Mouse (Mus musculus) MEL (cell line): ENCODE measurements around the gene Larp7. TPM values are rescaled to one million over a fixed set of nuclear protein-coding genes. Genes with fewer than 3 reads are reported as not detected.

Source experiments
- DNase-seq: peaks from one replicate; pipeline ENCODE4 v3.0.0; 2011; ENCODE audit warnings: low read depth, low spot score
- H3K27ac ChIP-seq: 2 replicates; pipeline ENCODE4 v1.5.1; 2012; ENCODE audit warnings: low read depth, mild to moderate bottlenecking, control low read depth, low read length, moderate library complexity; ENCODE audit not compliant: control insufficient read depth
- H3K27me3 ChIP-seq, 2 experiments: fragments of 150-350 bp in 1 of 2; sonication (generic) in 1 of 2; 2 replicates each; pipeline ENCODE4 v1.6.1; 2012; ENCODE audit warnings: low read length in 2 of 2, mild to moderate bottlenecking in 2 of 2, improper control_type of control experiment in 1 of 2, moderate library complexity in 1 of 2; ENCODE audit not compliant: insufficient read depth in 2 of 2, control insufficient read depth in 1 of 2
- H3K36me3 ChIP-seq, 2 experiments: 2 replicates each; pipeline ENCODE4 v1.6.1; 2012 to 2014; ENCODE audit warnings: low read length in 2 of 2, improper control_type of control experiment in 1 of 2, inconsistent platforms in 1 of 2, mild to moderate bottlenecking in 1 of 2; ENCODE audit not compliant: insufficient read depth in 2 of 2, control insufficient read depth in 1 of 2
- H3K4me1 ChIP-seq, 2 experiments: fragments of 150-350 bp in 1 of 2; sonication (generic) in 1 of 2; 2 replicates each; pipeline ENCODE4 v1.6.1; 2012; ENCODE audit warnings: low read length in 2 of 2, improper control_type of control experiment in 1 of 2, mild to moderate bottlenecking in 1 of 2; ENCODE audit not compliant: insufficient read depth in 2 of 2, control insufficient read depth in 1 of 2
- H3K4me3 ChIP-seq, 2 experiments: fragments of 150-350 bp in 1 of 2; sonication (generic) in 1 of 2; 2 replicates each; pipeline ENCODE4 v1.5.1; 2012; ENCODE audit warnings: low read depth in 2 of 2, low read length in 2 of 2, mild to moderate bottlenecking in 2 of 2, moderate library complexity in 2 of 2, control low read depth in 1 of 2, improper control_type of control experiment in 1 of 2; ENCODE audit not compliant: control insufficient read depth in 1 of 2, insufficient read depth in 1 of 2
- H3K79me2 ChIP-seq: 2 replicates; pipeline ENCODE4 v1.6.1; 2012; ENCODE audit warnings: mild to moderate bottlenecking, low read length, moderate library complexity; ENCODE audit not compliant: control insufficient read depth, poor library complexity, insufficient read depth
- H3K9ac ChIP-seq: 2 replicates; pipeline ENCODE4 v1.6.1; 2012; ENCODE audit warnings: low read depth, mild to moderate bottlenecking, control low read depth, low read length, moderate library complexity; ENCODE audit not compliant: control insufficient read depth, poor library complexity, severe bottlenecking
- H3K9me3 ChIP-seq: fragments of 150-350 bp; sonication (generic); replicated peaks from 2 replicates; pipeline ENCODE4 v1.6.1; 2012; ENCODE audit warnings: mild to moderate bottlenecking, low read length, improper control_type of control experiment, moderate library complexity; ENCODE audit not compliant: insufficient read depth
- BHLHE40 ChIP-seq: IDR thresholded peaks from 2 replicates; pipeline ENCODE4 v1.6.1; 2012; ENCODE audit warnings: low read depth, mild to moderate bottlenecking, inconsistent platforms, low read length, improper control_type of control experiment, borderline replicate concordance
- CHD1 ChIP-seq: IDR thresholded peaks from 2 replicates; pipeline ENCODE4 v1.6.1; 2012; ENCODE audit warnings: low read depth, mild to moderate bottlenecking, inconsistent platforms, low read length, improper control_type of control experiment
- CHD2 ChIP-seq: IDR thresholded peaks from 2 replicates; pipeline ENCODE4 v1.6.1; 2011; ENCODE audit warnings: low read length, improper control_type of control experiment
- E2F4 ChIP-seq: IDR thresholded peaks from 2 replicates; pipeline ENCODE4 v1.6.1; 2011; ENCODE audit warnings: low read depth, low read length, improper control_type of control experiment, borderline replicate concordance
- ETS1 ChIP-seq: IDR thresholded peaks from 2 replicates; pipeline ENCODE4 v1.6.1; 2012; ENCODE audit warnings: low read depth, mild to moderate bottlenecking, inconsistent platforms, low read length, improper control_type of control experiment, moderate library complexity
- JUND ChIP-seq: IDR thresholded peaks from 2 replicates; pipeline ENCODE4 v1.6.1; 2011; ENCODE audit warnings: low read depth, mild to moderate bottlenecking, improper control_type of control experiment, low read length
- MAFK ChIP-seq: IDR thresholded peaks from 2 replicates; pipeline ENCODE4 v1.6.1; 2011; ENCODE audit warnings: low read depth, mild to moderate bottlenecking, low read length, improper control_type of control experiment, borderline replicate concordance
- MAZ ChIP-seq: IDR thresholded peaks from 2 replicates; pipeline ENCODE4 v1.6.1; 2012; ENCODE audit warnings: low read depth, mild to moderate bottlenecking, inconsistent platforms, low read length, improper control_type of control experiment
- MEF2A ChIP-seq: IDR thresholded peaks from 2 replicates; pipeline ENCODE4 v1.6.1; 2014; ENCODE audit warnings: low read depth, mild to moderate bottlenecking, inconsistent platforms, low read length, improper control_type of control experiment; ENCODE audit not compliant: poor library complexity, insufficient replicate concordance, severe bottlenecking; ENCODE audit errors: extremely low read depth
- MXI1 ChIP-seq: IDR thresholded peaks from 2 replicates; pipeline ENCODE4 v1.6.1; 2011; ENCODE audit warnings: mild to moderate bottlenecking, low read depth, low read length, improper control_type of control experiment
- MYB ChIP-seq: IDR thresholded peaks from 2 replicates; pipeline ENCODE4 v1.6.1; 2011; ENCODE audit warnings: mild to moderate bottlenecking, low read depth, low read length, improper control_type of control experiment
- MYC ChIP-seq: IDR thresholded peaks from 2 replicates; pipeline ENCODE4 v1.6.1; 2011; ENCODE audit warnings: low read depth, mild to moderate bottlenecking, low read length, improper control_type of control experiment, moderate library complexity
- NELFE ChIP-seq: IDR thresholded peaks from 2 replicates; pipeline ENCODE4 v1.6.1; 2011; ENCODE audit warnings: low read depth, low read length, improper control_type of control experiment
- NRF1 ChIP-seq: IDR thresholded peaks from 2 replicates; pipeline ENCODE4 v1.6.1; 2014; ENCODE audit warnings: low read depth, mild to moderate bottlenecking, inconsistent platforms, low read length, improper control_type of control experiment, moderate library complexity; ENCODE audit not compliant: poor library complexity, insufficient read depth, severe bottlenecking
- POLR2AphosphoS2 ChIP-seq: IDR thresholded peaks from 2 replicates; pipeline ENCODE4 v1.6.1; 2011; ENCODE audit warnings: low read length, improper control_type of control experiment
- POLR2AphosphoS5 ChIP-seq: IDR thresholded peaks from 2 replicates; pipeline ENCODE4 v1.6.1; 2012; ENCODE audit warnings: low read depth, borderline replicate concordance, mild to moderate bottlenecking, inconsistent platforms, low read length, moderate library complexity, mixed read lengths
- RAD21 ChIP-seq: IDR thresholded peaks from 2 replicates; pipeline ENCODE4 v1.6.1; 2011; ENCODE audit warnings: mild to moderate bottlenecking, low read depth, low read length, improper control_type of control experiment
- SIN3A ChIP-seq: IDR thresholded peaks from 2 replicates; pipeline ENCODE4 v1.6.1; 2012; ENCODE audit warnings: low read length, improper control_type of control experiment, inconsistent platforms
- SMC3 ChIP-seq: IDR thresholded peaks from 2 replicates; pipeline ENCODE4 v1.6.1; 2011; ENCODE audit warnings: low read depth, low read length, improper control_type of control experiment
- UBTF ChIP-seq: IDR thresholded peaks from 2 replicates; pipeline ENCODE4 v1.6.1; 2012; ENCODE audit warnings: low read depth, mild to moderate bottlenecking, inconsistent platforms, low read length, improper control_type of control experiment, moderate library complexity, borderline replicate concordance; ENCODE audit not compliant: insufficient read depth
- ZC3H11A ChIP-seq: IDR thresholded peaks from 2 replicates; pipeline ENCODE4 v1.6.1; 2012; ENCODE audit warnings: low read depth, mild to moderate bottlenecking, inconsistent platforms, low read length, improper control_type of control experiment
- ZMIZ1 ChIP-seq: IDR thresholded peaks from 2 replicates; pipeline ENCODE4 v1.6.1; 2012; ENCODE audit warnings: low read depth, mild to moderate bottlenecking, inconsistent platforms, low read length, improper control_type of control experiment, moderate library complexity
- ZNF384 ChIP-seq: IDR thresholded peaks from 2 replicates; pipeline ENCODE4 v1.6.1; 2012; ENCODE audit warnings: low read depth, mild to moderate bottlenecking, inconsistent platforms, low read length, improper control_type of control experiment
- polyA plus RNA-seq, 2 experiments: library from polyadenylated mRNA; stranded (reverse) in 1 of 2; unstranded in 1 of 2; fragments of >175 nt in 1 of 2; fragments of >200 nt in 1 of 2; gene quantifications; 2 replicates each; pipeline versions ENCODE4 v1.2.1 to v1.2.4; 2012; ENCODE audit warnings: low replicate concordance in 2 of 2, low read depth in 1 of 2; ENCODE audit not compliant: insufficient read length in 2 of 2, insufficient read depth in 1 of 2, missing spikeins in 1 of 2
- total RNA-seq: library from RNA; depleted of rRNA; stranded (reverse); fragments of 300-350 nt; gene quantifications from 2 replicates; pipeline ENCODE4 v1.2.3, GENCODE M21; 2012

Gene Larp7
- total and polyA plus RNA-seq, 3 experiments, result 50.5 to 252 (median 61.3) TPM

DNA sequence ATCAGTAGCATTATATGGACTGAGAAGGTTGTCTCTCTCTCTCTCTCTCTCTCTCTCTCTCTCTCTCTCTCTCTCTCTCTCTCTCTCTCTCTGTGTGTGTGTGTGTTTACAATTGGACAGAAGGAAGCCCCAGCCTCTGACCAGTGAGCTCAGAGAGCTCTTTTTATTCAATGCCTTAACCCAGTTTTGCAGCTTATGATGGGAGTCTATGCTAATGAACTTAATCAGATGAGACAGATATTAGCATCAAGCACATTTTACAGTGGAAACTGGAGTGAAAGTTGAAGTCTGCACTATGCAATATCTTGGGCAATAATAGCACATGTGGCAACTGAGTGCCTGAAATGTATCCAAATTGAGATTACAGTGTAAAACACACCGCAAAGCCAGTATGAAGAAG is 37.9 kb downstream of the Larp7 start:
- no peaks in the 10 kb centered on the region for H3K9me3 ChIP-seq
- no peak overlapping the region for H3K27ac ChIP-seq
- DNase-seq, result no peak
- H3K79me2 ChIP-seq, result no peaks in the 10 kb centered on the region
- H3K36me3 ChIP-seq, result no peaks in the 10 kb centered on the region
- TF ChIP-seq CHD1, result no peak
- no peak for TF ChIP-seq POLR2AphosphoS5
- no peak for TF ChIP-seq RAD21
- TF ChIP-seq E2F4, result no peak
- TF ChIP-seq NRF1, result no peak
- TF ChIP-seq ZMIZ1, result no peak
- TF ChIP-seq MEF2A, result no peak
- TF ChIP-seq UBTF, result no peak
- TF ChIP-seq ZC3H11A, result no peak
- peaks cover under 1% of the 10 kb centered on the region in 2 experiments; a peak in 2 of 4 replicates for H3K4me1 ChIP-seq
- no peak overlapping the region for H3K4me3 ChIP-seq
- H3K9ac ChIP-seq, result no peak overlapping the region
- no peaks in the 10 kb centered on the region for H3K27me3 ChIP-seq

DNA sequence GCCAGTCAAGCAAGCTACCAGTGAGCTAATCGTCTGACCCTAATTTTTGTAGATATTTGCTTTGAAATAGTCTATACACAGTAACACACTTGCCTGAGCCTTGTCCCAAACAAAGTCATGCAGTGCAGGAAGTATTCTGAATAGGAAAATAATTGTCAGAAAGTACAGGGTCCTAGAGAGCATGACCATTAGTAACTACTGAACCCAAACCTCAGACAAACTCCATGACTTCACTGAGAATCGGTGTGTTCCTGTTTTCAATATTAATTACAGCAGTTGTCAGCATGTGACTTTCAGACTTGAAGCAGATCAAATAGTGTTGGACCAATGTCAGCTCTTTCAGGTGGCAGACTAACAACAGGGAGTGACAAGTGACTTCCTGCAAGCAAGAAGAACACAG is 39.5 kb downstream of the Larp7 start:
- no peak overlapping the region for H3K4me3 ChIP-seq
- TF ChIP-seq RAD21, result no peak
- TF ChIP-seq MYC, result no peak
- no peak for TF ChIP-seq MXI1

DNA sequence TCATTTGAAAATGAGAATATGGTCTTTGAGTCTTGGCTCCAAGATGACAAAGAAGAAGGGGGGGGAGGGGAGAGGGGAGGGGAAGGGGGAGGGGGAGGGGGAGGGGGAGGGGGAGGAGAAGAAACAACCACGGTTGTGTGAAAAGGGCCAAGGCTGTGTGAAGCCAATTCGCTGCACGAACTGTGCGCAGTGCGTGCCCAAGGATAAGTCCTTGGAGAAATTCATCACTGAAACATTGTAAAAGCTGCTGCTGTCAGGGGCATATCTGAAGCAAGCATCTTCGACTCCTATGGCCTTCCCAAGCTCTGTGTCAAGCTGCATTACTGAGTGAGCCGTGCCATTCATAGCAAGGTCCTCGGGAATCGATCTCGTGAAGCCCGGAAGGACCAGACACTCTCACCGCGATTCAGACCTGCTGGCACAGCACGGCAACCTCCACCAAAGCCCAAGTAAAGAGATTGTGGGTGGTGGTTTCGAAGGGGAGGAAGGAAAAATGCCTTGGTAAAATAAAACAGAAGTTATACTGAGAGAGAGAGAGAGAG is 40.3 kb downstream of the Larp7 start:
- H3K9me3 ChIP-seq, result no peaks in the 10 kb centered on the region
- no peaks in the 10 kb centered on the region for H3K79me2 ChIP-seq
- H3K9ac ChIP-seq, result no peak overlapping the region
- H3K36me3 ChIP-seq, result peaks cover 0 to 4% of the 10 kb centered on the region in 2 experiments; a peak in 2 of 4 replicates
- TF ChIP-seq E2F4, result no peak
- TF ChIP-seq MAZ, result no peak
- TF ChIP-seq ETS1, result no peak
- TF ChIP-seq SIN3A, result no peak
- TF ChIP-seq POLR2AphosphoS5, result no peak
- no peak for TF ChIP-seq SMC3
- no peak for TF ChIP-seq CHD2
- TF ChIP-seq NRF1, result no peak
- no peak for TF ChIP-seq MXI1
- no peak for TF ChIP-seq BHLHE40
- no peak for TF ChIP-seq JUND
- no peak for TF ChIP-seq MYB
- TF ChIP-seq MAFK, result no peak
- no peak for TF ChIP-seq ZNF384
- no peak for TF ChIP-seq NELFE
- TF ChIP-seq MYC, result no peak
- TF ChIP-seq POLR2AphosphoS2, result no peak
- TF ChIP-seq CHD1, result no peak
- no peak for DNase-seq
- no peak overlapping the region for H3K27ac ChIP-seq
- no peak overlapping the region for H3K4me3 ChIP-seq
- peaks cover 4 to 9% of the 10 kb centered on the region in 2 experiments for H3K4me1 ChIP-seq
- H3K27me3 ChIP-seq, result no peaks in the 10 kb centered on the region

More for the DNA sequence above, 39.5 kb downstream of the Larp7 start:
- Histone ChIP-seq H3K27ac (no peak overlapping the region), H3K79me2 (no peaks in the 10 kb centered on the region), H3K27me3 (no peaks in the 10 kb centered on the region), H3K9ac (no peak overlapping the region), H3K9me3 (no peaks in the 10 kb centered on the region), H3K4me1 (peaks cover 4 to 5% of the 10 kb centered on the region in 2 experiments; a peak in 3 of 4 replicates), H3K36me3 (peaks cover 0 to 3% of the 10 kb centered on the region in 2 experiments; a peak in 2 of 4 replicates)
- no peak for DNase-seq
